15 mouse cellular contexts compared by ENCODE assay signal in genomic region chr14:113182345-113182997, GRCm38 (mm10).
A peak's percentile ranks its signal among the peaks of the same experiment; 100 is the strongest.
DNase-seq lines count a peak whose midpoint lies in the region; ATAC-seq lines count a peak whose summit lies in the region.
"Had no signal": no experiment of that assay in that cellular context is flagged by ENCODE, and none has a peak within 500 bp of the region (broad histone marks: within the 10 kb centered on the region; RNA-seq: fewer than 3 reads in every experiment).

No protein-coding gene starts in this region.

- no peaks in the 10 kb centered on the region for H3K9me3 ChIP-seq in embryonic facial prominence, embryonic 12.5 days
- no peaks in the 10 kb centered on the region for H3K9me3 ChIP-seq in hindbrain, embryonic 13.5 days

- H3K36me3 ChIP-seq in embryonic facial prominence, embryonic 12.5 days, result no peaks in the 10 kb centered on the region
- H3K36me3 ChIP-seq in hindbrain, embryonic 13.5 days, result no peaks in the 10 kb centered on the region

- peak; percentile 42 for DNase-seq in R1 (ENCODE audit: low read depth, low spot score)
- DNase-seq in neural tube, embryonic 10.5 days (ENCODE audit: extremely low spot score, low spot score), result peak; percentile 15
- no peak for DNase-seq in left cerebral cortex, adult 18-20 months (ENCODE audit: low spot score in 2 of 2)
- no peak for DNase-seq in layer of hippocampus, adult 18-20 months (ENCODE audit: low spot score in 2 of 2)
- DNase-seq in heart, postnatal 36 days, result no peak
- no peak for DNase-seq in urinary bladder, adult 18-20 months (ENCODE audit: low spot score in 2 of 2)
- DNase-seq: gastrocnemius, postnatal 25 days; layer of hippocampus, postnatal 36 days; lung, postnatal 36 days; spleen, adult 18-20 months had no signal

- no peak overlapping the region for H3K9ac ChIP-seq in embryonic facial prominence, embryonic 12.5 days
- H3K9ac ChIP-seq in hindbrain, embryonic 13.5 days, result no peak overlapping the region

- H3K4me3 ChIP-seq in embryonic facial prominence, embryonic 12.5 days, result no peak overlapping the region
- peak overlapping the region; percentile 20; the same call in 1 of the 2 replicates for H3K4me3 ChIP-seq in hindbrain, embryonic 13.5 days

- no peaks in the 10 kb centered on the region for H3K27me3 ChIP-seq in embryonic facial prominence, embryonic 12.5 days
- no peaks in the 10 kb centered on the region for H3K27me3 ChIP-seq in hindbrain, embryonic 13.5 days

- intact Hi-C loops in heart, postnatal 36 days (cut with DNase I), result no loop called here

- no peak for ATAC-seq in embryonic facial prominence, embryonic 12.5 days (ENCODE audit: insufficient number of reproducible peaks, insufficient read depth, low FRiP score, low TSS enrichment)
- no peak for ATAC-seq in hindbrain, embryonic 13.5 days (ENCODE audit: low FRiP score)
- ATAC-seq: CD4-positive, CD25-positive, alpha-beta regulatory T cell, adult 4 months had no signal

- H3K4me2 ChIP-seq in embryonic facial prominence, embryonic 12.5 days (replicated peaks), result peak overlapping the region; percentile 8; the same call in 1 of the 2 replicates
- peak overlapping the region; percentile 48 for H3K4me2 ChIP-seq in hindbrain, embryonic 13.5 days
- H3K4me2 ChIP-seq: liver, embryonic 11.5 days had no signal

- 28% methylated on average over 16 of the region's 16 CpGs for WGBS in embryonic facial prominence, embryonic 12.5 days
- 15% methylated on average over 16 of the region's 16 CpGs for WGBS in hindbrain, embryonic 13.5 days

- no peaks in the 10 kb centered on the region for H3K4me1 ChIP-seq in embryonic facial prominence, embryonic 12.5 days
- peaks cover 6% of the 10 kb centered on the region for H3K4me1 ChIP-seq in hindbrain, embryonic 13.5 days (replicated peaks)

- H3K27ac ChIP-seq in embryonic facial prominence, embryonic 12.5 days, result no peak overlapping the region
- no peak overlapping the region for H3K27ac ChIP-seq in hindbrain, embryonic 13.5 days
- H3K27ac ChIP-seq: kidney, postnatal 0 days had no signal

Comparison
In these comparisons a context has a peak if more than half of its experiments do, and no peak if none do; other contexts are left out.
1. DNase-seq: peak in R1 (single experiment) and neural tube, embryonic 10.5 days (single experiment); none in left cerebral cortex, adult 18-20 months (0 of 2), layer of hippocampus, adult 18-20 months (0 of 2), heart, postnatal 36 days (0 of 2) and urinary bladder, adult 18-20 months (0 of 2).